Mouse (Mus musculus): ENCODE measurements at regions not wholly inside any gene's neighbourhood (a gene's known extent, or its start where the extent isn't known, plus 50 kb on each side); places are given as distances from the start of the nearest gene placed in this dataset.
"Not testable (repeated sequence)": the region's sequence is repeated elsewhere in the genome, so short reads cannot be mapped to it uniquely, and the experiment has no call there.

DNA sequence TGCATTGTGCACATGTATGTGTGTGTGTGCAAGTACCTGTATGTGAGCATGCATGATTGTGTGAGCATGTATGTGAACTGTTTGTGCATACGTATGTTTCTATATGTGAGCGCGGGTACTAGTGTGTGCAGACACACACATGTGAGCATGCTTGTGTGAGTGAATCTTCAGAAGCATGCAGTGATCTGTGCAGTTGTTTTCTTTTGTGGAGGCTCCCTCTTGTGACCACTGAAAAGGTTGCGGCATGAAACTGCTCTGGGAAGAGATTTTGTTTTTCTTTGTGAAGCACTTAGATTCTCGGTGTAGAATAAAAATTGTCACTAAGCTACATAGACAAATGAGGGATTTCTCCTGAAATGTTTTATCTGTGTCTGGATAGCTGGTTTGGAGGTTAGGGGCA is 189.2 kb upstream of the Rapgef5 start:
- DNase-seq (ENCODE audit: low spot score in 2 of 2), result not testable (repeated sequence)
- intact Hi-C loops (cut with DNase I), result loop anchor here (5.0 kb wide), 1 partner anchor 290 kb away; no protein-coding TSS in a partner anchor

DNA sequence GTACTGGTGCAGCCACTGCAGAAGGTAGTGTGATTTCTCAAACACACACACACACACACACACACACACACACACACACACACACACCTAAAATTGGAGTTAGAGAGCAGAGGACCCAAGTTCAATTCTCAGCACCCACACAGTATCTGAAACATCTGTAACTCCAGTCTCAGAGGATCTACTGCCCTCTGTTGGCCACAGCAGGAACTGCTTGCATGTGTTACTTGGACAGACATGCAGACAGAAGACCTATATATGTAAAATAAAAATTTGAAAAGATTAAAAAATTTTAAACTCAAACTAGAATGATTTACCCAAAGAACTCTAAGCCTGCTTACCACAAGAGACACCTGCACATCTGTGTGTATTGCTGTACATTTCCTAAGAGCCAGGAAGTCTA is 185.9 kb upstream of the Rapgef5 start:
- intact Hi-C loops (cut with DNase I), result no loop called here
- no peak for DNase-seq (ENCODE audit: low spot score in 2 of 2)

DNA sequence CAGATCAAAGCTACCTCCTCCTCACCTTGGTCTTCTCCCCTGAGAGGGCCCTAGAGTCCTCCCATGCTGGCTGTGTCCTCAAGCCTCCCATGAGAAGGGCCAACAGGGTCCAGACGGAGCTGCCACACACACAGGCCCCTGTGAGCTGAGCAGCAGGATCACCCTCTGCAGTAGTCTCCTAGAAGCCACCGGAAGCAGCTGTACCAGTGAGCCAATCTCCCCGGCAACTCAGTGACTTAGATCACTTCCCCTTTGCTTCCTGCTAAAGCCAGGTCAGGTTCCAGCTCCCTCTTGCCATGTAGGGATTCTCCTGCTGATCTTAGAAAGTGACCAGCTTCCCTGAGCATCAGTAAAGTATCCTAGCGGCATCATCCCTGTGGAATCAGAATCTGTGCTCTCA is 179.4 kb upstream of the Rapgef5 start:
- intact Hi-C loops (cut with DNase I), result no loop called here
- no peak for DNase-seq (ENCODE audit: low spot score in 2 of 2)

DNA sequence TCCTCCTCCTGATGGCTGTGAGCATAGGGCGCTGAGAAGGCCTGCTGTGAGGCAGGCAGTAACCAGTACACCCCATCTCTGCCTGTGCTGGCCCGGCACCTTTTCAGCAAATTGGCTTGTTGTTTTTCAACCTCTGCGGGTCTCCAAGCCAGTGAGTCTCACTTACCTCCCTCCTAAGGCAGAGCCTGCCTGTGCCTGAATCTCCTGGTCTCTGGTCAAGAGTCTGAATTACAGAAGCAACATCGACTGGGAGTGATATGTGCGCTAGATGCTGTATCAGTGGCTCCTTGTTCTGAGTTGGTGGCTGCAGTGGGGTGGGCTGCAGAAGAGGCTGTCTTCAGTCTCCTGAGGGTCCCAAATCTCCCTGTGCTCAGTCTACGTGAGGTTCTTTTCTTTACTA is 174.0 kb upstream of the Rapgef5 start:
- DNase-seq (ENCODE audit: low spot score in 2 of 2), result no peak
- intact Hi-C loops (cut with DNase I), result no loop called here

DNA sequence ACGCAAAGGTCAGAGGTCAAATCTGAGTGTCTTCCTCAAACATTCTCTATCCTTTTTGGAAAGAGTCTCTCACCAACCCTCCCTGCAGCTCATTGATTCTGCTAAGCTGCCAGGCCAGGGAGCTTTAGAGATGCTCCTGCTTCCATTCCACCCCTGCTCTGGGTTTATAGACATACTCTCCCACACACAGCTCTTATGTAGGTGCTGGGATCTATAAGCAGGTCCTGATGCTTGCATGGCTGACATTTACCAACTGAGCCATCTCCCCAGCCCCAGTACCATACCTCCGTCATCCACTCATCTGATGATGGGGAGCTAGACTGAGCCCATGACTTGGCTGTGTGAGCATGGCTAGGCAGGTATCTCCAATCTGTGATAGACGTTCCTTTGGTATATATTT is 173.2 kb upstream of the Rapgef5 start:
- DNase-seq (ENCODE audit: low spot score in 2 of 2), result no peak
- intact Hi-C loops (cut with DNase I), result no loop called here

DNA sequence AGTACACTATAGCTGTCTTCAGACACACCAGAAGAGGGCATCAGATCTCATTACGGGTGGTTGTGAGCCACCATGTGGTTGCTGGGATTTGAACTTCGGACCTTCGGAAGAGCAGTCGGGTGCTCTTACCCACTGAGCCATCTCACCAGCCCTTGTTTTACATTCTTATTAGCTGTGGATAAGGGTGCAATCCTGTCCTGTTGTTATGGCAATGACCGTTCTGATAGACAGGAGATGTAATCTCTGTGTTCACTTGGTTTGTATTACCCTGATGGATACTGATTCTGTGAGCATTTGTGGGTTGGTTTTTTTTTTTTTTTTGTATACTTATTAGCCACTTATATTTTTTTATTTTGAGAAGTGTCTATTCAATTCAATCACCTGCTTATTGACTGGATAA is 172.7 kb upstream of the Rapgef5 start:
- intact Hi-C loops (cut with DNase I), result not testable (repeated sequence)

DNA sequence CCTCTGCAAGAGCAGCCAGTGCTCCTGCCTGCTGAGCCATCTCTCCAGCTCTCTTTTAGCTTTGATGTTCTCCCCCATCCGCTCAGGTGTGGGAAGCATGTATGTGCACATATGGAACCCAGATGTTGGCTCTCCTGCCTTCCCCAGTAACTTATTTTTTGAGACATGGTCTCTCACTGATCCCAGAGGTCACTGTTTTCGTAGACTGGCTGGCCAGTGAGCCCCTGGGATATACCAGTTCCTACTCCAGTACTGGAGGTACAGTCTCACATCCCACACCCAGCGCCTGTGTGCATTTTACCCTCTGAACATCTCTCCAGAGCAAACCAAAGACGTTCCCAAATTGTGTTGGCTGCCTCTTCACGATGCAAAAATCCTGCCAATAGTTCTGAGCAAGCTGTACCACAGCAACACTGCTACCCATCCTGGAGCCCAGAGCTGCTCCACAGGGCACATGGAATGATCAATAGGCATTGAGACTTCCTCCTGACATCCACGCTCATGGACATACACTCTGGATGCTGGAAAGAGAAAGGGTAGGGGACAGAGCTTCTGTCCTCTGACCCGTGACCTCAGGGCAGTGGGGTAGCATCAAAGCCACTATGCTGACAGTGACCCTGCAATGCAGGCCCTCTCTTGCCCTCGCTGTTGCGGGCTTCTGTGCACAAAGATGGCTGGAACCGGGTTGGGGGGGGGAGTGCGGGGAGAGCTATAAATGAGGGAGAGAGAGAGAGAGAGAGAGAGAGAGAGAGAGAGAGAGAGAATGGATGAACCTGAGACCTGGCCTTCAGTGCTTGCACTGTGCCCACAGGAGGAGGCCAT is 171.8 kb upstream of the Rapgef5 start:
- intact Hi-C loops (cut with DNase I), result no loop called here

More for the DNA sequence above, 172.7 kb upstream of the Rapgef5 start:
- not testable (repeated sequence) for DNase-seq (ENCODE audit: low spot score in 2 of 2)

DNA sequence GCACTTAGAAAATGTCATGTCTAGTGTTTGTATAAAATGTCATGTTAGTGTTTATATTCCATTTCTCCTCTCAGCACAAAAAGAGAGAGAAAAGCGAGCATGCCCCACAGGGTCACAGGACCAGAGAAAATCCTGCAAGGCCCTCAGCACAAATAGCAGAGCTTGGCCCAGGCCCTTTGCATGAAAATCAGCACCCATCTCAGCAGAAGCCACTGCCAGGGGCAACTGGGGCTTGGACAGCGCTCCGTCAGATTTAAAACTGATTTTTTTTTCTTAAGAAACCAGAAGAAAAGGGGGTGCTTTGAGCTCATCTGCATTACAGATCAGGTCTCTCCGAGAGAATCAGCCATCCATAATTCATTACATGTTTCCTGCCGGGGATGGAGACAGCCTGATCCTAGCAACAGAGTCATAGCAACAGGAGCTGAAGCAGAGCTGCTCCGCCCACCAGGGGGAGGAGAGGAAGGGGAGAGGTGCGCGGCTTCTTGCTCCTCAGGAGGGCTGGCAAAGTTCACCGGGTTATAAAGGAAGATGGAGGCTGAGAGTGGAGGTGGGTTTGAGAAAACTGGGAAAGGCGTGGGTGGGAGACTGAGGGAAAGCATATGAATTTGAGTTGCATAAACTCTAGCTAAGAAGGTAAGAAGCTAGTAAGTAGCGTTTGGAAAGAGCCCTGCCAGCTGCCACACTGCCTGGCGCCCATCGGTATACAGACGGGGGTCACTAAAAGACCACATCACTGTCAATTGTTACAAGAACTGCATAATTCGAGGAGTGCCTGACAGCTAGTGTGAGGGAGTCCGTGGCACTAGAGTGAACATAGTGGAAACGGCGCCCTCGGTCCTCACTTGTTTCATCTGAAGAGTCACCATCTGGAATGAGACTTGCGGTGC is 170.9 kb upstream of the Rapgef5 start:
- intact Hi-C loops (cut with DNase I), result no loop called here
- DNase-seq (ENCODE audit: low spot score in 2 of 2), result peak; percentile 80 to 92

More for the DNA sequence above, 171.8 kb upstream of the Rapgef5 start:
- DNase-seq (ENCODE audit: low spot score in 2 of 2), result peak; percentile 52 to 76

DNA sequence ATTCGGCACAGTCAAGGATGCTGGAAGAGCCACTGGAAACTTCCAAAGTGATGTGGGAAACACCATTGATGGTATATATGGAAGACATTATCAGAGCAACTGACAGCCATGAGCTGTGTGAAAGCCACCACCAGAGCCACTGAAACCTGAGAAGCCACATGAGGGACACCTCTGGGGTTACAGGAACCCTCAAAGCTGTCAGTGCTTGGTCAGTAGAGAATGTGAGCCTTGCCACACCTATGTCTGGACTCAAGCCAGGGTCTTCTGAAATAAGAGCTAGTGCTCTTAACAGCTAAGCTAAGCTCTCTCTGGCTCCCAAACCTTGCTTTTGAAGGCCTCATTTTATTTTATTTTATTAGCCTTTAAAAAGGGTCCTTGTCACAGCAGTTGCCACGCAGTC is 170.2 kb upstream of the Rapgef5 start:
- intact Hi-C loops (cut with DNase I), result no loop called here
- DNase-seq (ENCODE audit: low spot score in 2 of 2), result no peak

DNA sequence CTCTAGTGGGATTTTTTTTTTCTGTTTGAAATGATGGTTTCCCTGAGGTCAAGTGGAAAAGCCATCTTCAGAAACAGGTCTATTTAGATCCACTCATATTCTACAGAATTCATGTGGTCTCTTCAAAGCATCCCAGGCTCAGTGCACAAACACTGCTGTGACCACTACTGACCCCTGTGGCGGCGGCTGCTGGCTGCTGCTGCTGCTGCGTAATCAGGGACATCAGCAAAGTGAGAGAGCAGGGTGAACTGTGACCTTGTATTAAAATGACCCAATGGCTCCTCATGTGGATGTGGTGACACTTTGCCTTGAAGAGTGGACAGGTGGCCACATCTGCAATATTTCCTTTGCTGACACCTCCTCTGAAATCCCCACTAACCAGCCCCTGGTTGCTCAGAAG is 169.1 kb upstream of the Rapgef5 start:
- DNase-seq (ENCODE audit: low spot score in 2 of 2), result no peak
- intact Hi-C loops (cut with DNase I), result no loop called here

DNA sequence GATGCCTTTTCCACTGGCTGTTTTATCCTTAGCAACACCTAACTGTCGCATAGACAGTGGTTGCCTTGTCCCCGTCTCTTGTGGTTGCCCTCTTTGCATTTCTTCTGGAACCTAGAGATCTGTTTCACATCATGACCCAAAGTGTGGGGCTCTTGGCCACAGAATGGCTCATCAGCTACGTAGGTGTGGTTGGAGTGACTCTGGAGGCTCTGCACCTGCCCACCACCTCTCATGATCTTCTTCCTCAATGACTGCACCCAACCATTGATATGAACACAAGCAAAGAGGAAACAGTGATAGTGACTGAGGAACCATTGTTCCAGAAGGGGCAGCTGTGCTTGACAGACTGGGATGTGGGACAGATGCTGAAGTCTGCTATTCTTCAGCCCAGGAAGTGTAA is 167.8 kb upstream of the Rapgef5 start:
- no peak for DNase-seq (ENCODE audit: low spot score in 2 of 2)
- intact Hi-C loops (cut with DNase I), result no loop called here

DNA sequence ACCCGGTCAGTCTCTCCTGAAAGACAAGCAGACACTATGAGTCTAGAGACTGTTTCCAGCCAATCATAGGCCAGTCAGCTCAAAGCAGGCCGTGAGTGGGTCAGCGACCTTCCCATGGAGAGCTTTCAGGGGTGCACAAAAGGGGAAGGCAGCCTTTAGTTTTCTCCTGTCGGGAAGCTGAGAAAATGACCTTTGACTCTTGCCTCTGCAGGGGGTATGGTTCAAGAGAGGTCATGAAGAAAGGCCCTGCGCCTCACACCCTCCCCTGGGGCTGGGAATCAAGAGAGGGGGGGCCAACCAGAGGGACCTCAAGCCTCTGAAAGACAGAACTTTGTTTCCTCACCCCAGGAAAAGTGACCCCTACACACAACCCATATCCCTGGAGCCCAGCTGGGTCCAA is 164.4 kb upstream of the Rapgef5 start:
- intact Hi-C loops (cut with DNase I), result loop anchor here (2.0 to 10.0 kb wide), 2 partner anchors 19 to 727 kb away; no protein-coding TSS in a partner anchor
- no peak for DNase-seq (ENCODE audit: low spot score in 2 of 2)

DNA sequence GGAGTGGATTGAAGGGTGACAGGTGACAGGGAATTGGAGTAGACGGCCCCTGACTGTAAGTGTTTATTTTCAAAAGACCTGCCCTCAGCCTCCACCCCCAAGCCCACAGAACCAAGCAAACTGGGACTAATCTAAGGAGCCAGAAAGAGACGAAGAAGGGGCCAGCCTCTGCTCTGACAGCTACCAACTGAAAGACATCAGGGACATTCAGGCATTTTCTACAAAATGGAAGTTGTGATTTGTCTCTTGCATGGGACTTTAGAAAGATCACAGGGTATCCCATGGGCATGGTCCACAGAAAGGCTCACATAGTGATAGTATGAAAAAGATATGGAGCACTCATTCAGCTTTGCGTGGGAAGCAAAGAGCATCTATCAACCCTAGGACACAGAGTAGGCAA is 163.8 kb upstream of the Rapgef5 start:
- DNase-seq (ENCODE audit: low spot score in 2 of 2), result no peak
- intact Hi-C loops (cut with DNase I), result loop anchor here (2.0 to 10.0 kb wide), 2 partner anchors 20 to 728 kb away; no protein-coding TSS in a partner anchor

DNA sequence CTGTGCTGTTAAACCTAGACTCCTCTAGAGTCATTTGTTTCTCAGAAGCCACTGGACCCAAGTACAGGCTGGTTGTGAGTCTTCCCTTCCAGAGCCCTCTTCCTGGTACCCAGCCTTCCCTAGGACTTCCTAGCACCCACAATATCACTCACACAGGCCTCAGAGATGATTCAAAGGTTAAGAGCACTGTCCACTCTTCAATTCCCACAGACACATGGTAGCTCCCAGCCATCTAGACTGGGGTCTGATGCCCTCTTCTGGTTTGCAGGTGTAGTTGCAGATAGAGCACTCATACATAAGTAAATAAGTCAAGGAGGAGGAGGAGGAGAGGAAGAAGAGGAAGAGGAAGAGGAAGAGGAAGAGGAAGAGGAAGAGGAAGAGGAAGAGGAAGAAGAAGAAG is 163.3 kb upstream of the Rapgef5 start:
- peak in 1 of 2 experiments; percentile 37 for DNase-seq (ENCODE audit: low spot score in 2 of 2)
- intact Hi-C loops (cut with DNase I), result loop anchor here (2.0 to 10.0 kb wide), 2 partner anchors 20 to 728 kb away; no protein-coding TSS in a partner anchor

DNA sequence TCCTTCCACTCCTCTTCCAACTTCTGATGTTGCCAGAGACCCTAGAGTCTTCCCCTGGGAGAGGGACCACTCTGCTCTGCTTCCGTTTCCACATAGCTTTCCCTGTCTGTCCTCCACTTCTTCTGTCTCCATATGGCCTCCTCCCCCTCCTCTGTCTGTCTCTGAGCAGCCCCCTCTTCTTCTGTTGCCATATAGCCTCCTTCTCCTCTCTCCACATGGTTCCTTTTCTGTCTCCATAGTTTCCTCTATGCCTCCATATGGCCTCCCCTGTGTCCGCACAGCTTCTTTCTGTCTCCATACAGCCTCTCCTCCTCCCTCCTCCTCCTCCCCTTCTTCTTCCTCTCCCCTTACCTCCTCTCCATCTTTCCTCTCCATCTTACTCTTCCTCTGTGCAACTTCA is 158.5 kb upstream of the Rapgef5 start:
- DNase-seq (ENCODE audit: low spot score in 2 of 2), result no peak
- intact Hi-C loops (cut with DNase I), result loop anchor here (10.0 kb wide), 1 partner anchor 733 kb away; no protein-coding TSS in a partner anchor

DNA sequence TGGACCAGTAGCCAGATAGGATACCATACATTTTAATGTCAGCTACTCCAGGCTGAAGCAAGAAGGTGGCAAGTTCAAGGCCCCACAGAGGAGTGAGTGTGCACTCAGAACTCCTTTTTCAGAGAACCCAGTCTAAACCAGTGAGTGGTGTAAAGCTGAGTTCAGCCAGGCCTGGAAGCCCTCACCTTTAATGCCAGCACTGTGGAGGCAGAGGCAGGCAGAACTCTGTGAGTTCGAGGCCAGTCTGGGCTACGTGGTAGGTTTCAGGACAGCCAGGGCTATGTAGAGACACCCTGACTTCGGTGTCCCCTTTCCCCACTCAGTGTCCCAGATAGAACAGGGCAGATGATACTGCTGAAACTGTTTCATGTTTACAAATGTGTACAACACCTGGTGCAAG is 157.4 kb upstream of the Rapgef5 start:
- DNase-seq (ENCODE audit: low spot score in 2 of 2), result no peak
- intact Hi-C loops (cut with DNase I), result loop anchor here (10.0 kb wide), 1 partner anchor 734 kb away; no protein-coding TSS in a partner anchor

DNA sequence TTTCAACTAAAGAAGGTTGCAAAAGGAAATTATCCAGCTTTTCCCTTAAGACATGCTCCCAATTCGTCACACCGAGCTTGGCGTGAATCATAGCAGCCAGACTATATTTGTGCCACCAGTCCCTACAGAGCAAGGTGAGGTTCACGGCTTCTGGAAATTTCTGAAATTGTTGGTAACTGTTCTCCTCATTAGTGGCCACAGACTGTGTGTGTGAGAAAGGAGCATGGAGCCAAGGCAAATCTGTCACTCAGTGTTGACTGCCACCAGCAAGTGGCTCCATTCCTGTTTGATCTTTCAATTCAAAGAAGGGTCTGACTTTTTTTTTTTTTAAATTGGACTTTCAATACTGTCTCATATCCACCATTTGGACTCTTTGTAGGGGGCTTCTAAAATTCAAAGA is 156.1 kb upstream of the Rapgef5 start:
- intact Hi-C loops (cut with DNase I), result loop anchor here (5.0 kb wide), 1 partner anchor 713 kb away; no protein-coding TSS in a partner anchor
- no peak for DNase-seq (ENCODE audit: low spot score in 2 of 2)

DNA sequence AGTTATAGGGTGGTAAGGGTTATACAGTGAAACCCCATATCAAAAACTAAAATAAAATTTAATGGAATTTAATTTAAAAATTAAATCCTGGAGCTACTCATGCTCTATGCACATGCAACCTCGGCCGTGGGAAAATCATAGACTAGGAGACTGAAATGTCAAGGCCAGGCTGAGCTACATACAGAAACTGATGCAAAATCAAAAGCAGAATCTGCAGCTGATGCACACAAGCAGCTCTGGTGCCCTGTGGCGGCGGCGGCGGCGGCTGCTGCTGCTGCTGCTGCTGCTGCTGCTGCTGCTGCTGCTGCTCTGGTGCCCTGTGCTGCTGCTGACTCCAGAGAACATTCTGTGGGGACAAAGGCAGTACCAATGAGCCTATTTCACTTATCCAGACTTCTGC is 154.5 kb upstream of the Rapgef5 start:
- no peak for DNase-seq (ENCODE audit: low spot score in 2 of 2)
- intact Hi-C loops (cut with DNase I), result loop anchor here (5.0 kb wide), 1 partner anchor 715 kb away; no protein-coding TSS in a partner anchor

DNA sequence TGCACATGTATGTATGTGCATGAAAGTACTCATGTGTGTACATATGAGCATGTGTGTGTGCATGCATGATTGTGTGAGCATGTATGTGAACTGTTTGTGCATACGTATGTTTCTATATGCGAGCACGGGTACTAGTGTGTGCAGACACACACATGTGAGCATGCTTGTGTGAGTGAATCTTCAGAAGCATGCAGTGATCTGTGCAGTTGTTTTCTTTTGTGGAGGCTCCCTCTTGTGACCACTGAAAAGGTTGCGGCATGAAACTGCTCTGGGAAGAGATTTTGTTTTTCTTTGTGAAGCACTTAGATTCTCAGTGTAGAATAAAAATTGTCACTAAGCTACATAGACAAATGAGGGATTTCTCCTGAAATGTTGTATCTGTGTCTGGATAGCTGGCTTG is 152.8 kb upstream of the Rapgef5 start:
- intact Hi-C loops (cut with DNase I), result loop anchor here (5.0 kb wide), 1 partner anchor 716 kb away; no protein-coding TSS in a partner anchor

DNA sequence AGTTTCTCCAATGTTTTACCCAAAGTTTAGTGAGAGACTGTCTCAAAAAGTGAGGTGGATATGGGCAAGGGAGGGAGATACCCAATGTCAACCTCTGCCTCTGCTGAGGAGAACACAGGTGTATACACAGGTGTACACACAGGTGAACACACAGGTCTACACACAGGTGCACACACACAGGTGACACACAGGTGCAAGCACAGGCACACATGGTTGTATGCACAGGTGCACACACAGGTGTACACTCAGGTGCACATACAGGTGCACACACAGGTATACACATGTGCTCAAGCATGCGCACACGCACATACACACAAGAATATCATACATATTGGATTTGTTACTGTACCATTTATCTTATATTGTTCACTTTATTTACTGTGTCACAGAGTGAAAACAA is 151.1 kb upstream of the Rapgef5 start:
- intact Hi-C loops (cut with DNase I), result no loop called here

More for the DNA sequence above, 152.8 kb upstream of the Rapgef5 start:
- DNase-seq (ENCODE audit: low spot score in 2 of 2), result not testable (repeated sequence)

More for the DNA sequence above, 151.1 kb upstream of the Rapgef5 start:
- DNase-seq (ENCODE audit: low spot score in 2 of 2), result no peak
